Mouse (Mus musculus) MEL (cell line): Measurements from ENCODE around the gene CN725425. TPM values are rescaled to one million over a fixed set of nuclear protein-coding genes. Genes with fewer than 3 reads are reported as not detected.

ENCODE experiments used
- DNase-seq: peaks from one replicate; pipeline ENCODE4 v3.0.0; 2011; ENCODE audit warnings: low read depth, low spot score
- H3K27ac ChIP-seq: 2 replicates; pipeline ENCODE4 v1.5.1; 2012; ENCODE audit warnings: low read depth, mild to moderate bottlenecking, control low read depth, low read length, moderate library complexity; ENCODE audit not compliant: control insufficient read depth
- H3K27me3 ChIP-seq, 2 experiments: fragments of 150-350 bp in 1 of 2; sonication (generic) in 1 of 2; 2 replicates each; pipeline ENCODE4 v1.6.1; 2012; ENCODE audit warnings: low read length in 2 of 2, mild to moderate bottlenecking in 2 of 2, improper control_type of control experiment in 1 of 2, moderate library complexity in 1 of 2; ENCODE audit not compliant: insufficient read depth in 2 of 2, control insufficient read depth in 1 of 2
- H3K36me3 ChIP-seq, 2 experiments: 2 replicates each; pipeline ENCODE4 v1.6.1; 2012 to 2014; ENCODE audit warnings: low read length in 2 of 2, improper control_type of control experiment in 1 of 2, inconsistent platforms in 1 of 2, mild to moderate bottlenecking in 1 of 2; ENCODE audit not compliant: insufficient read depth in 2 of 2, control insufficient read depth in 1 of 2
- H3K4me1 ChIP-seq, 2 experiments: fragments of 150-350 bp in 1 of 2; sonication (generic) in 1 of 2; 2 replicates each; pipeline ENCODE4 v1.6.1; 2012; ENCODE audit warnings: low read length in 2 of 2, improper control_type of control experiment in 1 of 2, mild to moderate bottlenecking in 1 of 2; ENCODE audit not compliant: insufficient read depth in 2 of 2, control insufficient read depth in 1 of 2
- H3K4me3 ChIP-seq, 2 experiments: fragments of 150-350 bp in 1 of 2; sonication (generic) in 1 of 2; 2 replicates each; pipeline ENCODE4 v1.5.1; 2012; ENCODE audit warnings: low read depth in 2 of 2, low read length in 2 of 2, mild to moderate bottlenecking in 2 of 2, moderate library complexity in 2 of 2, control low read depth in 1 of 2, improper control_type of control experiment in 1 of 2; ENCODE audit not compliant: control insufficient read depth in 1 of 2, insufficient read depth in 1 of 2
- H3K79me2 ChIP-seq: 2 replicates; pipeline ENCODE4 v1.6.1; 2012; ENCODE audit warnings: mild to moderate bottlenecking, low read length, moderate library complexity; ENCODE audit not compliant: control insufficient read depth, poor library complexity, insufficient read depth
- H3K9ac ChIP-seq: 2 replicates; pipeline ENCODE4 v1.6.1; 2012; ENCODE audit warnings: low read depth, mild to moderate bottlenecking, control low read depth, low read length, moderate library complexity; ENCODE audit not compliant: control insufficient read depth, poor library complexity, severe bottlenecking
- H3K9me3 ChIP-seq: fragments of 150-350 bp; sonication (generic); replicated peaks from 2 replicates; pipeline ENCODE4 v1.6.1; 2012; ENCODE audit warnings: mild to moderate bottlenecking, low read length, improper control_type of control experiment, moderate library complexity; ENCODE audit not compliant: insufficient read depth
- CHD1 ChIP-seq: IDR thresholded peaks from 2 replicates; pipeline ENCODE4 v1.6.1; 2012; ENCODE audit warnings: low read depth, mild to moderate bottlenecking, inconsistent platforms, low read length, improper control_type of control experiment
- ELF1 ChIP-seq: IDR thresholded peaks from 2 replicates; pipeline ENCODE4 v1.6.1; 2014; ENCODE audit warnings: low read depth, mild to moderate bottlenecking, inconsistent platforms, low read length, improper control_type of control experiment, moderate library complexity
- EP300 ChIP-seq, 2 experiments: IDR thresholded peaks; 2 replicates each; pipeline ENCODE4 v1.6.1; 2011; ENCODE audit warnings: improper control_type of control experiment in 2 of 2, low read length in 2 of 2, low read depth in 1 of 2, mild to moderate bottlenecking in 1 of 2
- JUND ChIP-seq: IDR thresholded peaks from 2 replicates; pipeline ENCODE4 v1.6.1; 2011; ENCODE audit warnings: low read depth, mild to moderate bottlenecking, improper control_type of control experiment, low read length
- KAT2A ChIP-seq: conservative IDR thresholded peaks from 2 replicates; pipeline ENCODE4 v1.6.1; 2012; ENCODE audit warnings: low read depth, low read length, improper control_type of control experiment, inconsistent platforms
- MAFK ChIP-seq: IDR thresholded peaks from 2 replicates; pipeline ENCODE4 v1.6.1; 2011; ENCODE audit warnings: low read depth, mild to moderate bottlenecking, low read length, improper control_type of control experiment, borderline replicate concordance
- MAX ChIP-seq: IDR thresholded peaks from 2 replicates; pipeline ENCODE4 v1.6.1; 2011; ENCODE audit warnings: low read length, improper control_type of control experiment
- MEF2A ChIP-seq: IDR thresholded peaks from 2 replicates; pipeline ENCODE4 v1.6.1; 2014; ENCODE audit warnings: low read depth, mild to moderate bottlenecking, inconsistent platforms, low read length, improper control_type of control experiment; ENCODE audit not compliant: poor library complexity, insufficient replicate concordance, severe bottlenecking; ENCODE audit errors: extremely low read depth
- MXI1 ChIP-seq: IDR thresholded peaks from 2 replicates; pipeline ENCODE4 v1.6.1; 2011; ENCODE audit warnings: mild to moderate bottlenecking, low read depth, low read length, improper control_type of control experiment
- MYB ChIP-seq: IDR thresholded peaks from 2 replicates; pipeline ENCODE4 v1.6.1; 2011; ENCODE audit warnings: mild to moderate bottlenecking, low read depth, low read length, improper control_type of control experiment
- MYC ChIP-seq: IDR thresholded peaks from 2 replicates; pipeline ENCODE4 v1.6.1; 2011; ENCODE audit warnings: low read depth, mild to moderate bottlenecking, low read length, improper control_type of control experiment, moderate library complexity
- NRF1 ChIP-seq: IDR thresholded peaks from 2 replicates; pipeline ENCODE4 v1.6.1; 2014; ENCODE audit warnings: low read depth, mild to moderate bottlenecking, inconsistent platforms, low read length, improper control_type of control experiment, moderate library complexity; ENCODE audit not compliant: poor library complexity, insufficient read depth, severe bottlenecking
- RAD21 ChIP-seq: IDR thresholded peaks from 2 replicates; pipeline ENCODE4 v1.6.1; 2011; ENCODE audit warnings: mild to moderate bottlenecking, low read depth, low read length, improper control_type of control experiment
- RCOR1 ChIP-seq: IDR thresholded peaks from 2 replicates; pipeline ENCODE4 v1.6.1; 2012; ENCODE audit warnings: low read depth, mild to moderate bottlenecking, inconsistent platforms, low read length, improper control_type of control experiment
- SIN3A ChIP-seq: IDR thresholded peaks from 2 replicates; pipeline ENCODE4 v1.6.1; 2012; ENCODE audit warnings: low read length, improper control_type of control experiment, inconsistent platforms
- TAL1 ChIP-seq: IDR thresholded peaks from 2 replicates; pipeline ENCODE4 v1.6.1; 2012; ENCODE audit warnings: mild to moderate bottlenecking, inconsistent platforms, low read length, moderate library complexity, mixed read lengths
- TBP ChIP-seq: IDR thresholded peaks from 2 replicates; pipeline ENCODE4 v1.8.0; 2011; ENCODE audit warnings: low read depth, low read length, improper control_type of control experiment
- TCF12 ChIP-seq: IDR thresholded peaks from 2 replicates; pipeline ENCODE4 v1.6.1; 2014; ENCODE audit warnings: low read depth, mild to moderate bottlenecking, inconsistent platforms, low read length, improper control_type of control experiment, moderate library complexity
- UBTF ChIP-seq: IDR thresholded peaks from 2 replicates; pipeline ENCODE4 v1.6.1; 2012; ENCODE audit warnings: low read depth, mild to moderate bottlenecking, inconsistent platforms, low read length, improper control_type of control experiment, moderate library complexity, borderline replicate concordance; ENCODE audit not compliant: insufficient read depth
- ZKSCAN1 ChIP-seq: IDR thresholded peaks from 2 replicates; pipeline ENCODE4 v1.6.1; 2012; ENCODE audit warnings: low read depth, mild to moderate bottlenecking, inconsistent platforms, low read length, improper control_type of control experiment, moderate library complexity
- polyA plus RNA-seq, 2 experiments: library from polyadenylated mRNA; stranded (reverse) in 1 of 2; unstranded in 1 of 2; fragments of >175 nt in 1 of 2; fragments of >200 nt in 1 of 2; gene quantifications; 2 replicates each; pipeline versions ENCODE4 v1.2.1 to v1.2.4; 2012; ENCODE audit warnings: low replicate concordance in 2 of 2, low read depth in 1 of 2; ENCODE audit not compliant: insufficient read length in 2 of 2, insufficient read depth in 1 of 2, missing spikeins in 1 of 2
- total RNA-seq: library from RNA; depleted of rRNA; stranded (reverse); fragments of 300-350 nt; gene quantifications from 2 replicates; pipeline ENCODE4 v1.2.3, GENCODE M21; 2012

Gene CN725425
- total and polyA plus RNA-seq, 3 experiments, result not detected

- no peak overlapping the region for H3K9ac ChIP-seq
- no peaks in the 10 kb centered on the region for H3K36me3 ChIP-seq
- H3K4me1 ChIP-seq, result no peaks in the 10 kb centered on the region
- H3K9me3 ChIP-seq, result no peaks in the 10 kb centered on the region
- H3K27ac ChIP-seq, result no peak overlapping the region
- TF ChIP-seq CHD1 (no peak), UBTF (no peak), MAFK (no peak), ELF1 (no peak), MYB (no peak), KAT2A (no peak), TCF12 (no peak), RCOR1 (no peak), NRF1 (no peak), RAD21 (no peak), TBP (no peak), MYC (no peak), MEF2A (no peak), SIN3A (no peak), JUND (no peak), TAL1 (no peak), MXI1 (no peak)
- H3K27me3 ChIP-seq, result no peaks in the 10 kb centered on the region
- no peak overlapping the region for H3K4me3 ChIP-seq
- H3K79me2 ChIP-seq, result no peaks in the 10 kb centered on the region
- no peak for DNase-seq
These were observed 7.1 kb upstream of the CN725425 start for GRCm38 (mm10) chr15:91192223-91192598.

GRCm38 (mm10) chr15:91200833-91201232 is 1.5 kb downstream of the CN725425 start:
- Histone ChIP-seq H3K27me3 (no peaks in the 10 kb centered on the region), H3K9me3 (no peaks in the 10 kb centered on the region), H3K4me1 (no peaks in the 10 kb centered on the region), H3K9ac (no peak overlapping the region), H3K36me3 (no peaks in the 10 kb centered on the region), H3K4me3 (no peak overlapping the region), H3K27ac (no peak overlapping the region), H3K79me2 (no peaks in the 10 kb centered on the region)
- no peak for DNase-seq
- no peak for TF ChIP-seq EP300 (IDR thresholded peaks at IDR 0.05; ENCODE audit: low read depth in 1 of 2, low read length in 2 of 2)
- TF ChIP-seq MYC, result no peak
- TF ChIP-seq MAX, result no peak
- TF ChIP-seq ZKSCAN1, result no peak
